Mouse (Mus musculus) ovary, postnatal 14 days (tissue): Measurements from ENCODE around the gene Retreg3.

Source experiments
- DNase-seq: peaks from one replicate; pipeline ENCODE4 v3.0.0; 2022; ENCODE audit warnings: low spot score

Gene Retreg3

GRCm38 (mm10) chr11:101051617-101052016 is 68.1 kb downstream of the Retreg3 start:
- no peak for DNase-seq

GRCm38 (mm10) chr11:101051051-101051493 is 68.6 kb downstream of the Retreg3 start:
- DNase-seq, result no peak

- DNase-seq, result no peak
Measured at GRCm38 (mm10) chr11:101050359-101050758, 69.3 kb downstream of the Retreg3 start.

GRCm38 (mm10) chr11:101047502-101047901 is 72.2 kb downstream of the Retreg3 start:
- DNase-seq, result no peak

GRCm38 (mm10) chr11:101046440-101046839 is 73.3 kb downstream of the Retreg3 start:
- DNase-seq, result no peak
